Mouse (Mus musculus) limb, embryonic 12.5 days (tissue): ENCODE measurements around the gene Gstp2. TPM values are rescaled to one million over a fixed set of nuclear protein-coding genes. Genes with fewer than 3 reads are reported as not detected.
"Not testable (repeated sequence)": the region's sequence is repeated elsewhere in the genome, so short reads cannot be mapped to it uniquely, and the experiment has no call there.

Experiments used
- ATAC-seq: fragments of 200-750 bp; cut with Nextera tagmentation; 2 replicates; pipeline ENCODE4 v1.8.0; 2017; ENCODE audit warnings: low read depth, moderate TSS enrichment; ENCODE audit not compliant: insufficient number of reproducible peaks, insufficient read depth, low FRiP score, low TSS enrichment
- H3K27ac ChIP-seq: fragments of 300-500 bp; sonication (generic); 2 replicates; pipeline ENCODE4 v1.5.1; 2016; ENCODE audit warnings: mild to moderate bottlenecking, moderate library complexity
- H3K27me3 ChIP-seq: fragments of 300-500 bp; sonication (generic); 2 replicates; pipeline ENCODE4 v1.6.1; 2016; ENCODE audit warnings: mild to moderate bottlenecking, moderate library complexity
- H3K36me3 ChIP-seq: fragments of 300-500 bp; sonication (generic); 2 replicates; pipeline ENCODE4 v1.6.1; 2016; ENCODE audit warnings: mild to moderate bottlenecking, moderate library complexity
- H3K4me1 ChIP-seq: fragments of 300-500 bp; sonication (generic); replicated peaks from 2 replicates; pipeline ENCODE4 v1.6.1; 2016
- H3K4me2 ChIP-seq: fragments of 300-500 bp; sonication (generic); 2 replicates; pipeline ENCODE4 v1.6.1; 2016; ENCODE audit warnings: mild to moderate bottlenecking, moderate library complexity
- H3K4me3 ChIP-seq: fragments of 300-500 bp; sonication (generic); replicated peaks from 2 replicates; pipeline ENCODE4 v1.5.1; 2016; ENCODE audit warnings: mild to moderate bottlenecking
- H3K9ac ChIP-seq: fragments of 300-500 bp; sonication (generic); replicated peaks from 2 replicates; pipeline ENCODE4 v1.6.1; 2016; ENCODE audit warnings: mild to moderate bottlenecking, moderate library complexity
- H3K9me3 ChIP-seq: fragments of 300-500 bp; sonication (generic); 2 replicates; pipeline ENCODE4 v1.6.1; 2016; ENCODE audit warnings: mild to moderate bottlenecking, moderate library complexity
- WGBS: fragments of 180-500 bp; shearing (Covaris S2); methylation state at CpG from one replicate; pipeline ENCODE4 v1.1.7; 2016; 5-methylcytosine and 5-hydroxymethylcytosine counted together
- polyA plus RNA-seq: library from polyadenylated mRNA; unstranded; fragments of >200 nt; fragmentation: Nextera tagmentation; extraction: Ambion mirVana; gene quantifications from 2 replicates; pipeline ENCODE4 v1.2.1, GENCODE M21; 2016

Gstp2 gene
- polyA plus RNA-seq, 1 experiment from 2014 or later, result 1.8 TPM

DNA sequence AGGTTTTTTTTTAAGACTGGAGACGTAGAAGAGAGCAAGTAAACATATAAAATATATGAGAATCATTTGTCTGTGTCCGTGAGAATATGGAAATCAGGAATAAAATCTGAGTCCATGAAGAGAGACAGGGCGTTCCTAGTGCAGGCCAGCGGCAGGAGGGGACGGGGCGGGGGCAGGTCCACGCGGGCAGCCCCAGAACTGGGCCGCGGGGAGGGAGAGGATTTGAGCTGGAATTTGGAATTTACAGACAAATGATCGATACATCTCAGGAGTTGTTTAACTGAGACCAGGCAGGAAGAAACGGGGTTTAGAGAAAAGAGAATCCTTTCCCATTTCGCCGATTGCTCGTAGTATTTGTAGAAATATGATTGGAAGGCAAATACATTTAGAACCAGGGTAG, 24.5 kb upstream of the Gstp2 start:
- Histone ChIP-seq H3K9me3 (no peaks in the 10 kb centered on the region), H3K4me3 (no peak overlapping the region), H3K4me2 (no peak overlapping the region), H3K36me3 (no peaks in the 10 kb centered on the region), H3K4me1 (peaks cover 4% of the 10 kb centered on the region), H3K9ac (no peak overlapping the region), H3K27ac (no peak overlapping the region), H3K27me3 (no peaks in the 10 kb centered on the region)
- ATAC-seq, result no peak
- 79% methylated on average over 15 of the region's 15 CpGs for WGBS

DNA sequence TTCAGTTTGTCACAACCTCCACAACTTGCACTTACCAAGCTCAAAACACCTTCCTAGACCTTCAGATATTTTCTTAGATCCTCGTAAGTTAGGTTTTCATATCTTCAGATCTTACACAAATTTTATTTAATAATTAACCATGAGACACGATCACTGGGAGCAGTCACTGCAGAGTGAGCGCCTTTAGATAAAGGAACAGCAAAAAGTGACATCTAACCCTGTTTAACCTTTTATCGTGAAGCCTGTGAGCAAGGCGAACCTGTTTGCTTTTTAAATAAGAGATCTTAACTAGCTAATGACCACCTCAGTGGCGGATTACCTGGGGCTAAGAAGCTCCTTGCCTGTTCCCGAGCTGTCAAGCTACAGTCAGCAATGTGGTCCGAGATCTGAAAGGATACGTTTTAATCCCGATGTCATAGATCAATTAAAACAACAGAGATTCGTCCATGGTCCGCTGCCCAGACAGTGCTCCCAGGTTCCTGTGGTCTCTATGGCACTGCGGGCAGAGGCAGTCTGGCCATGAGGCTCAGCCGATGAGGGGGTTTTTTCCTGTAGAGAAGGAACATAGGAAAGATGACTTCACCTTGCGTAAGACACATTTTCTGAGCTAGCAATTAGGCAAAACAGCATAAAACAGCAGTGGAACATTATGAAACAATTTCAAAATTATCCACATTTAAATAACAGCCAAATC, 23.0 kb upstream of the Gstp2 start:
- Histone ChIP-seq H3K36me3 (no peaks in the 10 kb centered on the region), H3K4me2 (no peak overlapping the region), H3K4me3 (no peak overlapping the region), H3K27ac (no peak overlapping the region), H3K4me1 (peaks cover 4% of the 10 kb centered on the region), H3K9me3 (no peaks in the 10 kb centered on the region), H3K27me3 (no peaks in the 10 kb centered on the region), H3K9ac (no peak overlapping the region)
- ATAC-seq, result no peak
- 81% methylated on average over 15 of the region's 15 CpGs for WGBS

DNA sequence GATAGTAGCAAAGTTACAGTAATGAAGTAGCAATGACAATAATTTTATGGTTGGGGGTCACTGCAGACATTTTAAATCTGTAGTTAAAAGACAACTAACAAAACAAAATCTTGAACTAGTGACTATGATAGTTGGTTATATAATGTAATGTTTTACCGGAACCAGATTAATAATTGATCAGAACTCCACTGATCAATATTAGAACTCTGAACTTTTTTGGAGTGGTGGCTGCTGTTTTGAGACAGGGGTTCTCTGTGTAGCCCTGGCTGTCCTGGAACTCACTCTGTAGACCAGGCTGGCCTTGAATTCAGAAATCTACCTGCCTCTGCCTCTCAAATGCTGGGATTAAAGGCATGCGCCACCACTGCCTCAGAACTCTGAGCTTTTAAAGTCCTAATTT, 22.4 kb upstream of the Gstp2 start:
- not testable (repeated sequence) for ATAC-seq, H3K9me3 ChIP-seq, H3K27me3 ChIP-seq, H3K4me1 ChIP-seq, H3K27ac ChIP-seq, H3K4me3 ChIP-seq, H3K4me2 ChIP-seq, H3K9ac ChIP-seq, H3K36me3 ChIP-seq
- 92% methylated on average over 2 of the region's 2 CpGs for WGBS

DNA sequence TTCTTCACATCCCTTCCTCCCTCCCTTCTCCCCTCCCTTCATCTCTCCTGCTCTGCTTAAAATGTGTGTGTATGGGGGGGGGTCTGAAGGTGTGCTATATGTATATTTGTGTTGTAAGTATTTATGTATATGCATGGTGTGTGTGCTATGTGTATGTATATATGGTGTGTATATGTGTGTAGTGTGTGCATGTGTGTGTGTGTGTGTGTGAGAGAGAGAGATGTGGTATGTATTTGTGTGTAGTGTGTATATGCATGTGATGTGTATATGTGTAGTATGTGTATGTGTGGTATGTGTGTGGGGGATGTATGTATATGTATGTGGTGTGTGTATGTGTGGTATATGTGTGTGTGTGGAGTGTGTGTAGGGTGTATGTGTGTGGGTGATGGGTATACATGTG, 21.1 kb upstream of the Gstp2 start:
- ATAC-seq, result no peak; the same call in 1 of the 2 replicates

DNA sequence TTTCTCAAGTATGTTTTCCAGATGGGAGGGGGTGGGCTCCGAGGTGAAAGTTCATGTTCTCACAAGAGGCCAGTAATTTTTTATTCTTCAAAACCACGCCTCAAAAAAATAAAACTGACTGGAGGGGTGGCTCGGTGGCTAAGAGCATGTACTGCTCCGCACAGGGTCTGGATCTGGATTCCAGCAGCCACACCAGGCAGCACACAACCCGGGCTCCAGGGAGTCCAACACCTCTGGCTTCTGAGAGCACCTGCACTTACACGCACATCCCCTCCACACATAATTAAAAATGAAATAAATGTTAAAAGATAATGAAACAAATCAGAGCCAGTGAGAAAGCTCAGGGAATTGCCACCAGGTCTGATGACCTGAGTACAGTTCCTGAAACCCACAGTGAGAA, 20.5 kb upstream of the Gstp2 start:
- 68% methylated on average over 6 of the region's 6 CpGs for WGBS
- H3K9me3 ChIP-seq, result no peaks in the 10 kb centered on the region
- H3K4me3 ChIP-seq, result no peak overlapping the region
- no peaks in the 10 kb centered on the region for H3K36me3 ChIP-seq
- H3K27me3 ChIP-seq, result no peaks in the 10 kb centered on the region
- H3K4me1 ChIP-seq, result no peaks in the 10 kb centered on the region
- H3K4me2 ChIP-seq, result no peak overlapping the region
- no peak for ATAC-seq
- H3K9ac ChIP-seq, result no peak overlapping the region
- H3K27ac ChIP-seq, result no peak overlapping the region

More for the DNA sequence above, 21.1 kb upstream of the Gstp2 start:
- H3K4me2 ChIP-seq, result no peak overlapping the region
- H3K27me3 ChIP-seq, result no peaks in the 10 kb centered on the region
- H3K9ac ChIP-seq, result no peak overlapping the region
- H3K9me3 ChIP-seq, result no peaks in the 10 kb centered on the region
- no peak overlapping the region for H3K27ac ChIP-seq
- no peaks in the 10 kb centered on the region for H3K4me1 ChIP-seq
- H3K4me3 ChIP-seq, result no peak overlapping the region
- no peaks in the 10 kb centered on the region for H3K36me3 ChIP-seq

DNA sequence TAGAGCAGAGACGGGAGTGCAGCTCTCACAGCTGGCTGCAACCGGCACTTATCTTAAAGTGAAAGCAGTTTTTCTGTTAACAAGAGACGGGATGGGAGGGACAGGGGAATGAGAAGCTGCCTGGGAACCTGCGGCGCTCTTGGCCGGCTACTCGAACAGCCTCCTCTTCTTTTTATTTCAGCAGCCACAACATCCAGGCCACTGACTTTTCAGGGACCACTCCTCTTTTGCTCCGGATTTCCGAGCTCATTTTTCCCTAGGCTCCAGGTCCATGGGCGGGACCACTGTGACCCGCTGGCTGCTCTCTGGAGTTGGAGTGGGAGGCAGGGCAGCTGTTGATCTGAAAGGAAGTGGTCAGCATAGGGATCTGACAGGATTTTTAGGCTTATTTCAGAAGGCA, 18.7 kb upstream of the Gstp2 start:
- H3K36me3 ChIP-seq, H3K4me3 ChIP-seq, H3K9ac ChIP-seq, H3K4me1 ChIP-seq, ATAC-seq, H3K27ac ChIP-seq, H3K4me2 ChIP-seq, H3K27me3 ChIP-seq, H3K9me3 ChIP-seq: not testable (repeated sequence)
- 59% methylated on average over 7 of the region's 11 CpGs for WGBS

DNA sequence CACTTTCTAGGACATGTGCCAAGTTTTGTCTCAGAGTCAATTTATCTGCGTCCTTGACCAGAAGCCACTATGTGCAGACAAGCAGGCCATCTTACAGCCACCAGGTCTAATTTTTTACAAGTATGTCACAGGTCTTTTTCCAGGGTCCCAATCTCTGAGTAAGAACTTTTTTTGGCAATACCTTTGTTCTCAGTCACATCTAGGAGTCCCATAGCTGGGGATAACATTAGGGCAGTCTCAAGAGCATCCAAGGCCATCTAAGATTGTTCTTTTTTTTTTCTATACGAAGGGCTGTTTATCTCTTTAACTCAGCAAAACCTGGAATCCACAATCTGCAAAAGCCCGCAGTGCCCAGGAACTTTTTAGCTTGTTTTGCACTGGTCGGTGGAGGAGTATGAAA, 17.5 kb upstream of the Gstp2 start:
- H3K27ac ChIP-seq, H3K4me2 ChIP-seq, H3K36me3 ChIP-seq, H3K4me3 ChIP-seq, H3K4me1 ChIP-seq, H3K9me3 ChIP-seq, H3K9ac ChIP-seq, H3K27me3 ChIP-seq, ATAC-seq: not testable (repeated sequence)
- WGBS, result 81% methylated on average over 4 of the region's 4 CpGs

DNA sequence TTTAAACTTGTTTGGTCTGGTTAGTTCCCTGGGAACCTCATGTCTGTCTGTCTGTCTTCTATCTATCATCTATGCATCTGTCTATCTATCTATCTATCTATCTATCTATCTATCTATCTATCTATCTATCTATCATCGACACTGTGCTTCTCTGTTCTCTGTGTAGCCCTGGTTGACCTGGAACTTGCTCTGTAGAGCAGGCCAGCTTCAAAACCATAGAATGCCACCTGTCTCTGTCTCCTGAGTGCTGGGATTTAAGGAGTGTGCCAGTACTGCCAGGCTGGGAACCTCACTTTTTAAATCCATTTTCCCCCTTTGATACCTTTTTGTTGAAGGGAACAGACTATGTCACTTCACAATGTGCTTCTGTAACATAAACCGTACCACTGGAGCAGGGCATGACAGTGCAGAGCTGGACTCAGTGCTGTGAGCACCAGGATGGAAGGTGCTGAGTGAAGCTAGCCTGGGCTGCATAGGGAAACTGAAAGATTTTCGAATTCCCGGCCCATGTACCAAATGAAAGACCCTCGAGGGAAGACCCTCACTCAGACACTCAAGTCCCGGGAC, 15.2 kb upstream of the Gstp2 start:
- Histone ChIP-seq H3K9ac (no peak overlapping the region), H3K36me3 (no peaks in the 10 kb centered on the region), H3K4me2 (no peak overlapping the region), H3K27me3 (no peaks in the 10 kb centered on the region), H3K27ac (no peak overlapping the region), H3K4me3 (no peak overlapping the region), H3K9me3 (no peaks in the 10 kb centered on the region), H3K4me1 (no peaks in the 10 kb centered on the region)
- no peak for ATAC-seq
- 94% methylated on average over 6 of the region's 6 CpGs for WGBS

DNA sequence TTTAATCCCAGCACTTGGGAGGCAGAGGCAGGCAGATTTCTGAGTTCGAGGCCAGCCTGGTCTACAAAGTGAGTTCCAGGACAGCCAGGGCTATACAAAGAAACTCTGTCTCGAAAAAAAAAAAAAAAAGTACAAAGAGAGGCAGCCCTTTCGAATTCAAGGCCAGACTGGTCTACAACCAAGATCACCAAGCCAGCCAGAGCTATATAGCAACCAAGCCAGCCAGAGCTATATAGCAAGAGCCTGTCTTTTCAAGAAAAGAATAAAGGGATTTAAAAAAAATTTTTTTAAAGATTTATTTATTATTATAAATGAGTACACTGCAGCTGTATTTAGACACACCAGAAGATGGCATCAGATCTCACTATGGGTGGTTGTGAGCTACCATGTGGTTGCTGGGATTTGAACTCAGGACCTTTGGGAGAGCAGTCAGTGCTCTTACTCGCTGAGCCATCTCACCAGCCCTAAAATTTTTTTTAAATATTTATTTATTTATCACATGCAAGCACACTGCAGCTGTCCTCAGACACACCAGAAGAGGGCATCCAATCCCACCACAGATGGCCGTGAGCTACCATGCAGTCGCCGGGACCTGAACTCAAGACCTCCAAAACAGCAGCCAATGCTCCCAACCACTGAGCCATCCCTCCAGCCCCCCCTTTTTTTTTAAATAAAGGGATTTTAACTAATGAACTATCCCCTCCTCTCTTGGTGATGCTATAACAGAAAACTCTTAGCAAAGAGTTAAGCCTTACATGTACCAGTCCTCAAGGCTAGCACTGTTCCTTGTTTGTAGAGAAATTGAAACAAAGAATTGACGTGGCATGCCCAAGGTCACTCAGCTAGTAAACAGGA, 14.4 kb upstream of the Gstp2 start:
- not testable (repeated sequence) for H3K4me1 ChIP-seq, H3K9ac ChIP-seq, H3K9me3 ChIP-seq, ATAC-seq, H3K4me2 ChIP-seq, H3K27ac ChIP-seq, H3K36me3 ChIP-seq, H3K4me3 ChIP-seq, H3K27me3 ChIP-seq
- WGBS, result 88% methylated on average over 8 of the region's 8 CpGs

DNA sequence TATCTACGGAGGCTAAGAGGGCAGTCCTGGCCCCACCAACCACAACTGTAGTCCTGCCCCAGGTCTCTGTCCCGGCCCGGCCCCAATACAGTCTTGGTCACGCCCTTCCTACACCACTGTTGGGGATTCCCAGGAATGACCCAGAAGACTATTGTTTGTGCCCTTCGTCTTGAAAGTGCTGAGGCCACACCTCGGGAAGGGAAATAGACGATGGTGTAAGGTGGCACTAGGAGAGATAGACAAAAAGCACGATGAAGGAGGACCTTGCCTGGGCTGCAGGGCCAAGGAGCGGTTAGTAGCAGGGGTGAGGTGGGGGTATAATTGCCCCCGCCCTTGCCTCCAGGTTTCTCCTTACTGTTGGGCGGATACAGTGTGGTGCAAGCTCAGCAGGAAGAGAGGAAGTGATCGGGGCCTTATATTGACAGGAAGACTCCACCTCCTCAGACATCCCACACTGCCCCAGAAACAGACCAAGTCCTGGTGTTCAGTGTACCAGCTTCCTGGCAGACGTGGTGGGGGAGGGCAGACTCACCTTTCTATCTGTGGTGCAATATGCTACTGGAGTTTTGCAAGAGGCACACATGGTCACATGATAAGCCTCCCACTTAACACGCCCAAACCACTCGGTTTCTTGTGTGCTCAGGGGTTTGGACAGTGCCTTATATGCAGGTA, 13.4 kb upstream of the Gstp2 start, which contains the start of gene Gstp3:
Gene Gstp3 (minus strand): TSS at position 501 of the 672 bp plus-strand sequence.
- no peak within 1 kb of the TSS for H3K27ac ChIP-seq
- ATAC-seq, result no peak
- H3K27me3 ChIP-seq, result no peaks in the 10 kb centered on the region
- H3K4me3 ChIP-seq, result no peak within 1 kb of the TSS
- H3K9ac ChIP-seq, result no peak within 1 kb of the TSS
- 80% methylated on average over 15 of the region's 15 CpGs for WGBS
- H3K36me3 ChIP-seq, result no peaks in the 10 kb centered on the region
- no peak within 1 kb of the TSS for H3K4me2 ChIP-seq
- no peaks in the 10 kb centered on the region for H3K4me1 ChIP-seq
- no peaks in the 10 kb centered on the region for H3K9me3 ChIP-seq

DNA sequence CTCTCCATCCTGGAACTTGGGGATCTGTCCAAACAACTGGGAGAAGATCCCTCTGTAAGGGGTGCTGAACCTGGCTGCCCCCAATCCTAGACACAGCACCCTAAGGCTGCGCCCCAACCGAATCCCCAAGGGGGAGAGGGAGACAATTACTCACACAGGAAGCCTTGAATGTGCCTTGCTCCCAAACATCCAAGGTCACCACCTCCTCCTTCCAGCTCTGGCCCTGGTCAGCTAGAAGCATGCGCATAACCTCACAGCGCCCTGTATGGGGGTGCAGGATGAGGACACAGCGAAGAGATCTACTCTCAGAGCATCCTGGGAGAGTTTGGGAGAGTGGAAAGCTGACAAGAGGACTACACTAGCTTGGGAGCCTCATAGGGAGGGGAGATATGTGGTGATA, 12.8 kb upstream of the Gstp2 start:
- H3K27ac ChIP-seq, result no peak overlapping the region
- no peak overlapping the region for H3K4me2 ChIP-seq
- H3K4me1 ChIP-seq, result no peaks in the 10 kb centered on the region
- no peak for ATAC-seq
- H3K9ac ChIP-seq, result no peak overlapping the region
- H3K9me3 ChIP-seq, result no peaks in the 10 kb centered on the region
- H3K36me3 ChIP-seq, result no peaks in the 10 kb centered on the region
- no peaks in the 10 kb centered on the region for H3K27me3 ChIP-seq
- 85% methylated on average over 5 of the region's 5 CpGs for WGBS
- no peak overlapping the region for H3K4me3 ChIP-seq
